Mouse (Mus musculus) embryonic fibroblast, embryonic 13.5 days (primary cell): ENCODE results near the gene Cyp2s1. TPM values are rescaled to one million over a fixed set of nuclear protein-coding genes. Genes with fewer than 3 reads are reported as not detected.

Source experiments
- H3K27ac ChIP-seq: 2 replicates; pipeline ENCODE4 v1.5.1; 2012; ENCODE audit warnings: low read length, control low read depth, inconsistent platforms; ENCODE audit not compliant: insufficient read depth
- H3K4me1 ChIP-seq: 2 replicates; pipeline ENCODE4 v1.6.1; 2011; ENCODE audit warnings: low read length; ENCODE audit not compliant: control insufficient read depth, insufficient read depth
- H3K4me3 ChIP-seq: 2 replicates; pipeline ENCODE4 v1.5.1; 2011; ENCODE audit warnings: mild to moderate bottlenecking, control low read depth, low read length; ENCODE audit not compliant: insufficient read depth
- CTCF ChIP-seq: IDR thresholded peaks from 2 replicates; pipeline ENCODE4 v1.5.1; 2011; ENCODE audit warnings: mild to moderate bottlenecking, control low read depth, low read length, moderate library complexity, borderline replicate concordance; ENCODE audit not compliant: insufficient read depth
- POLR2A ChIP-seq: IDR thresholded peaks from 2 replicates; pipeline ENCODE4 v1.6.1; 2011; ENCODE audit warnings: low read depth, mild to moderate bottlenecking, control low read depth, low read length, moderate library complexity
- polyA plus RNA-seq: library from polyadenylated mRNA; stranded (reverse); fragments of >200 nt; gene quantifications from 2 replicates; pipeline ENCODE4 v1.2.4, GENCODE M21; 2011; ENCODE audit warnings: low read depth; ENCODE audit not compliant: missing spikeins, insufficient read length

The Cyp2s1 gene
- polyA plus RNA-seq, 1 experiment: not detected

DNA sequence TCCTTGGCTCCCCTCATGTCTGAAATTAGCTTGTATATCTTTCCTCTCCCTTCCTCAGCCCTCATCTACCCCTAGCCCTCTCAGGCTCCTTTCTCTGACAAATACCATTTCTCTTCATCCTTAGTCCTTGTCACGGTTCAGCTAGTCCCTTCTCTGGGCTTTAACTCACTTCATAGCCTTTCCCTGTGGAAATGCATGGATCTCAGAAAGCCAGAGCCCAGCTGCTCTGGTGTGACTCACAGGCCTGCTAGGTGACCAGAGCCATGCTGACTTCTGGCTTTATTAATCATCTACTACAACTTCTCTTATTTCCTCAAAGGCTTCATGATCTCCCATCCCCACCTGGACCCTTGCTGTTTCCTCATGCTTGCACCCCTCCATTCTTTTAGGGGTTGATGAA is 4.5 kb downstream of the Cyp2s1 start:
- TF ChIP-seq CTCF (no peak), POLR2A (no peak)

GRCm38 (mm10) chr7:25811716-25812115 is 5.0 kb downstream of the Cyp2s1 start:
- TF ChIP-seq CTCF: no peak
- TF ChIP-seq POLR2A: no peak
- Histone ChIP-seq H3K27ac (no peak overlapping the region), H3K4me1 (peaks cover 3% of the 10 kb centered on the region; the same call in 1 of the 2 replicates), H3K4me3 (no peak overlapping the region)

More for the DNA sequence above, 4.5 kb downstream of the Cyp2s1 start:
- H3K4me3 ChIP-seq: no peak overlapping the region
- no peak overlapping the region for H3K27ac ChIP-seq
- H3K4me1 ChIP-seq: peaks cover 3% of the 10 kb centered on the region; the same call in 1 of the 2 replicates

DNA sequence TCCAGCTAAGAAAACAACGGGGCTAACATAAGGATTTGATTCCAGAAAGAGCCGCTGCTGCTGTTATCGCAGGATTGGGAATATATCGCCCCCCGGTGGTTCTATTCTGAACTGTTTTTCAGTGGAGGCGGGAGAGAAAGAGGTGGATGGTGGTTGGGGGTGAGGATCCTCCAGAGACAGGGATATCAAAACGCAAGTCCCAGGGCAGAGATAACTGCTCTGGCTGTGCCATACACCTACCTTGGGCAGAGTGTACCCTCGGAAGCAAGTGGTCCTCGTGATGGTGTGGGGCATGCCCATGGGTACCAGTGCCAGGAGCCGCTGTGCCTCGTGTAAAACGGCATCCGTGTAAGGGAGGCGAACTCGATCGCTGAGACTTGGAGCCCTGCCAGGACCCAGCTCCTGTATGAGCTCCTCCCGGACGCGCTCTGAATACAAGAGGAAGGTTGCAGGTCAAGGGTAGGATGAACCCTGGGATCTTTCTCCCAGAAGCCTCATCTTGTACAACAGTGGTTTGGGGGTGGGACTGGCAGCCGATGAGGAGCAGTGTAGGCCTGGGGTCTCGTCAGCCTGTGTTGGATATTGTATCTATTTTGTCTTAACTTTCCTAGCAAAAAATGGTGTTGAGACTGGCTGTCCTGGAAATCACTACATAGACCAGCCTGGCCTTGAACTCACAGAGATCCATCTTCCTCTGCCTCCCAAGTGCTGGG is 10.9 kb downstream of the Cyp2s1 start:
- Histone ChIP-seq H3K27ac (no peak overlapping the region), H3K4me3 (no peak overlapping the region), H3K4me1 (peaks cover 2% of the 10 kb centered on the region)
- TF ChIP-seq CTCF (no peak), POLR2A (no peak)

GRCm38 (mm10) chr7:25804792-25805191 is 11.9 kb downstream of the Cyp2s1 start:
- Histone ChIP-seq H3K4me1 (peaks cover 2% of the 10 kb centered on the region), H3K4me3 (no peak overlapping the region), H3K27ac (no peak overlapping the region)
- TF ChIP-seq POLR2A (no peak), CTCF (no peak)

- H3K4me1 ChIP-seq: peaks cover 2% of the 10 kb centered on the region
- no peak for TF ChIP-seq POLR2A
- no peak for TF ChIP-seq CTCF
- no peak overlapping the region for H3K4me3 ChIP-seq
- no peak overlapping the region for H3K27ac ChIP-seq
Observed at GRCm38 (mm10) chr7:25803460-25803859, 13.3 kb downstream of the Cyp2s1 start.

- TF ChIP-seq POLR2A (peak; percentile 64), CTCF (no peak)
- peak overlapping the region; percentile 68 for H3K27ac ChIP-seq
- peaks cover 2% of the 10 kb centered on the region for H3K4me1 ChIP-seq
- H3K4me3 ChIP-seq: no peak overlapping the region
Observed at GRCm38 (mm10) chr7:25802241-25803125, 14.2 kb downstream of the Cyp2s1 start.

GRCm38 (mm10) chr7:25801031-25801430 is 15.7 kb downstream of the Cyp2s1 start:
- H3K4me3 ChIP-seq: no peak overlapping the region
- TF ChIP-seq POLR2A: no peak
- no peak for TF ChIP-seq CTCF
- peaks cover 2% of the 10 kb centered on the region for H3K4me1 ChIP-seq
- H3K27ac ChIP-seq: no peak overlapping the region

DNA sequence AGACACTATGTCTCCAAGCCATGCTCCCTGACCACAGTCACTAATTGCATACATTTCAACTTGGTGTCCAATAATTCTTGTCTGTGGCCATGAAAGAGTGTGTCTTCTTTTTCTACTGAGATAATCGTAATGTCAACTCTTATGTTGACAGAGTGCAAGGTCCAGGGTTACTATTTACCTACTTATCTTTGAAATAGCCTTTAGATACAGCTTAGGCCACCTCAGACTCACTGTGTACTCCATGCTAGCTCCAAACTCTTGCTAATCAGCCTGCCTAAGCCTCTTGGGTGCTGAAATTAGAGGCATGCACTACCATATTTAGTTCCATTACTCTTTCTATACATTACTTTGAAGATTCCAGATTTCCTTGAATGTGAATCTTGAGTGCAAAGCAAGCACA is 17.3 kb downstream of the Cyp2s1 start:
- no peak overlapping the region for H3K4me3 ChIP-seq
- H3K4me1 ChIP-seq: peaks cover 2% of the 10 kb centered on the region
- no peak overlapping the region for H3K27ac ChIP-seq
- TF ChIP-seq POLR2A (no peak), CTCF (no peak)

GRCm38 (mm10) chr7:25798540-25798939 is 18.2 kb downstream of the Cyp2s1 start:
- Histone ChIP-seq H3K4me1 (peaks cover 2% of the 10 kb centered on the region), H3K27ac (no peak overlapping the region), H3K4me3 (no peak overlapping the region)
- peak; percentile 28; the same call in 1 of the 2 replicates for TF ChIP-seq CTCF
- TF ChIP-seq POLR2A: no peak

GRCm38 (mm10) chr7:25794775-25795174 is 21.9 kb downstream of the Cyp2s1 start:
- no peak overlapping the region for H3K4me3 ChIP-seq
- no peak for TF ChIP-seq CTCF
- no peak for TF ChIP-seq POLR2A
- no peak overlapping the region for H3K27ac ChIP-seq
- H3K4me1 ChIP-seq: peaks cover 8% of the 10 kb centered on the region; the same call in 1 of the 2 replicates
